Mouse (Mus musculus): ENCODE results near the gene Laptm5.

The Laptm5 gene

DNA sequence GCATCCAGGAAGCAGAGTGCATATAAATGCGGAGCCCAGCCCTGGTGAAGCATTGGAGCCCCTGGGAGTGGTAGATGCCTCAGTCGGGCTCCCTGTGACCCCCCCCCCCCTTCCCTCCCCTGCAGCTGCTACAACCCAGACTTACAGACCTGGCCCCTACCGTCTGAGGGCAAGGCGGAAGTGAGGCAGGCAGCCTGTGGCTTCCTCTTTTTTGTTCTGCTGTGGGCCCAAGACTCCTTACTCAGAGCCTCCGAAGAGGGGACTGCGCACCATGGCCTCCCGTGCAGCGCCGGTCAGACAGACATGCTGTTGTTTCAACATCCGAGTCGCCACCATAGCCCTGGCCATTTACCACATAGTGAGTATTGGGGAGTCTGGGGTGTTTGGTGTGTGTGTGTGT is at the start of gene Laptm5:
Laptm5 (plus strand) TSS at position 49 of the 400 bp plus-strand sequence.
- DNase-seq = peak; percentile 15

DNA sequence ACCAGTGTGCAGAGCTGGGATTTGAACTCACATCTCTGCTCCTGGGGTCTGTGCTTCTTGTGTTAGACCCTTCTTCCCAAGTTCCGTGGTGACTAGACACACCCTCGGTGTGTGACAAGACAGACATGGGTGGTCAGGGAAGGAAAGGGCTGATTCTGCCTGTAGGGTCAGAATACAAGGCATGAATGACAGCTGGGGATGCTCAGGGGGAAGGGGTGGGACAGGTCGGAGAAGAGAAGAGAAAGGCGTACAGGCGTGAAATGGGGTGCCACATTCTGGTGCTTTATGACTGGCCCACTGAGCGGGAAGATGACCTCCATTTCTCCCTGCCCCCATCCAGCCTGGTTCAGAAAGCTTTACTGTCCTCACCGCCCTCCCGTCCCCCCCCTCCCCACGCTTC is 47.5 kb upstream of the Laptm5 start:
- DNase-seq = no peak

DNA sequence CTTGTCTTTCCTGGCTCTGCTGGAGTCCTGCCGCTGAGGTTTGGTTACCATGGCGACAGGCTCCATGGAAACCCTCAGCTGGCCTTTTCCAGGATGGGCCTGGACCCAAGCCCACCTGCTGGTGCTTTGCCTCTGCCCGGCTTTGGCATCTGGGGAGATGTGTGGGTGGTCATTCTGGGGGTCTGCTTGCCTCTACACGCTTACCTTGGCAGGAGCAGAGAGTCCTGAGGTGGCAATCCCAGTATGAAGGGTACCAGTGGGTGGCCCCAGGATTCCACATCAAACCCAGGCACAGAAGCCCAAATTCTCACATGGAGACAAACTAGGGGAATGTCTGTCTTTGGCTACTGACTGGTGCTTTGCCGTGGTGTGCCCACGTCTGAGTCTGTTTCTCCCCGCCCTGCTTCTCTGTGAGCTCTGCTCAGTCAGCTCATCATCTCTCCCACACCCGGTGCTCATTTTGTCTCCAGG is 47.0 kb upstream of the Laptm5 start:
- DNase-seq = no peak

DNA sequence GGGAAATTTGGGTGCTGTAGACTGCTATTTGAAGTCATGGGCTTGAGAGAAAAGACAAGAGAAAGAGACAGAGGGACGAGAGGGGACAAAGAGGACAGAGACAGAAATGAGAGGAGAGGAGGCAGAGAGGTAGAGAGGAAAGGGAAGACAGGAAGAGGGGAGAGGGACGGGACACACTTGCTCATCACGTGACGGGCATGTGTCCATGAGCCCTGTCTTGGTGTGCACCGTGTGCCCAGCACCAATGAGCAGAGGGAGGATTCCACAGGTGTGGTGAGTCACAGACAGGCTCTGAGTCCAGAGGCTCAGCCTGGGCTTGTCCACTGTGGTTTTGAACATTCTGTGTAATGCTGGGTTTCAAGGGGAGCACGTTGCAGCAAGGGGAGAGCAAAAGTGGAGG is 45.0 kb upstream of the Laptm5 start:
- no peak for DNase-seq

DNA sequence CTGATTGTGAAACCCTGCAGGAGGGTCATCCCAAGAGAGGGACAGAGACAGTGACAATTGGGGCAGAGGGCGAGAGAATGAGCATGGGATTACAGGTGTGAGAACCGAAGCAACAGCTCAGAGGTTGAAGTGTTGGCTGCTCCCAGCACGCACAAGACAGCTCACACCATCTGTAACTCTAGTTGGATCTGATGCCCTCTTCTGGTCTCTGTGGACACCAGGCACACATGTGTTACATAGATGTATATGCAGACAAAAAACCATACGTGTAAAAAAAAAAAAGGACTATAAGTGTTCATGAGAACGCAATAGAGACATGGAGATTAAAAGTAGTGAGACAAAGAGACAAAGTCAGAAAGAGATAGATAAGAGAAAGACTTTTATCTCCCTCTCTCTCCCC is 44.1 kb upstream of the Laptm5 start:
- no peak for DNase-seq

- no peak for DNase-seq
Measured at GRCm38 (mm10) chr4:130872414-130872813, 40.5 kb upstream of the Laptm5 start.

GRCm38 (mm10) chr4:130873440-130873839 is 39.5 kb upstream of the Laptm5 start:
- no peak for DNase-seq

DNA sequence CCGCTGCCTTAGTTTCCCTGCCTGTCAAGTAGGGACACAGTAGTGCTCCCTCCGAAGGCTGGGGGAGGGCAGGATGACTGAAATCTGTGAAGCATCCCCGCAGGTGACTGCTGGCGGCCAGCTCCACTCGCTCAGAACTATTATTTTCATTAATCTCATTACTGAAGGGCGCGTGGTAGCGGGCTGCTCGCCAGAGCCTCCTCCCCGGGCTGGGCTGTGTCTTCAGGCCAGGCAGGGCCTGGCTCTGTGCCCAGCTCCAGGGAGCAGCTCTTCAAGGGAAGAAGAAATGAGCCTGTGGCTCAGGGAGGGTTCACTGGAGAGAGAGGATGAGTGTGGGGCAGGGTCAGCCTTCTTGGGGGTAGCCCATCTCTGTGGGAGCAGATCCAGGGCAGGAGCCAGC is 38.3 kb upstream of the Laptm5 start:
- DNase-seq = peak; percentile 45

DNA sequence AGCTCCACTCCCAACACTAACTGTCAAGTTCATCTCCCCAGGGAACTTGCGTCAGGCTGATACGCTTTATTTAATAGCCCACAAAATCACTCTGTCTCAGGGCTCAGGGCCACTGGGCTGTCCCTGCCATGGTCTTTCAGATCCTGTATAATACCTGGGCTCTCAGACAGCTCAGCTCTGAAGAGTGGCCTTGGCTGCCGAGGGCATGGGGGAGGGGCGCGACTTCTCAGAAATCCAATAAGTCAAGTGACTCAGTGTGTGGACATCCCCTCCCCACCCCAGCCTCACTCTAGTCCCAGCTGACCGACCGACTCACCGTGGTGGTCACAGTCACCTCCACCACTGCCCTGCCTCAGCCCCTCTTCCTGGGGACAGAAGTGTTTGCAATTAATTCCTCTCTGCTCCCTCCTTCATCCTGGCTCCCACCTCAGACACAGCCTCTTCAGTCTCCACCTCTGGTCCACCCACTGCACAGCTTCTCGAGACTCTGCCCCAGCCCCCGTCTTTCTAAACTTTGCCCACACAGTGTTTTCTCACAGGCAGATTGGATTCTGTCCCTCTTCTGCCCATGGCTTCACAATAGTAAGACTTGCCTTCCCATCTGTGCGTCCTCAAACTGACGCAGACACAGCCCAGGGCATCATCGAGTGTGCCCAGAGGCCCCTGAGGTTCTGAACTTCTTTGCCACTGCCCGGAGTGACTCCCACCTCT is 36.8 kb upstream of the Laptm5 start:
- no peak for DNase-seq

- peak; percentile 86 for DNase-seq
Measured at GRCm38 (mm10) chr4:130878273-130879047, 34.5 kb upstream of the Laptm5 start.

- no peak for DNase-seq
Measured at GRCm38 (mm10) chr4:130879048-130879384, 33.9 kb upstream of the Laptm5 start.

GRCm38 (mm10) chr4:130881336-130881735 is 31.6 kb upstream of the Laptm5 start:
- no peak for DNase-seq

DNA sequence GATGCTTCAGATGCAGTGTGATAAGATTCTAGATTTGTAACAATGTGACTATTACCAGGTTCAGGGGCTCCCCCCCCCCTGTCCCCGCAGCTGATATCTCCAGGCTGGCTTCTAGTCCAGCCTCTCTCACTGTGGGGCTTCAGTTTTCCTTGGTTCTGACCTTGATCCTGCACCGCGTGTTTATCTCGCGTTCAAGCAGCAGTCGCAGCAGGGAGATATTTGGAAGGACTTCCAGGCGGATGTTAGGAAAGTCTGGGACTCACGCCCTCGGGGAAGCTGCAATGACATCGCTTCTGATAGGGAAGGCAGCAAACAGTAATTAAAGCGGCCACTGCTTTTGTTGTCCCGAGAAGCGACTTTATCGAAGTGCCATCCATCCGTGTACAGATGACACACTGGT is 30.2 kb upstream of the Laptm5 start:
- DNase-seq = no peak

DNA sequence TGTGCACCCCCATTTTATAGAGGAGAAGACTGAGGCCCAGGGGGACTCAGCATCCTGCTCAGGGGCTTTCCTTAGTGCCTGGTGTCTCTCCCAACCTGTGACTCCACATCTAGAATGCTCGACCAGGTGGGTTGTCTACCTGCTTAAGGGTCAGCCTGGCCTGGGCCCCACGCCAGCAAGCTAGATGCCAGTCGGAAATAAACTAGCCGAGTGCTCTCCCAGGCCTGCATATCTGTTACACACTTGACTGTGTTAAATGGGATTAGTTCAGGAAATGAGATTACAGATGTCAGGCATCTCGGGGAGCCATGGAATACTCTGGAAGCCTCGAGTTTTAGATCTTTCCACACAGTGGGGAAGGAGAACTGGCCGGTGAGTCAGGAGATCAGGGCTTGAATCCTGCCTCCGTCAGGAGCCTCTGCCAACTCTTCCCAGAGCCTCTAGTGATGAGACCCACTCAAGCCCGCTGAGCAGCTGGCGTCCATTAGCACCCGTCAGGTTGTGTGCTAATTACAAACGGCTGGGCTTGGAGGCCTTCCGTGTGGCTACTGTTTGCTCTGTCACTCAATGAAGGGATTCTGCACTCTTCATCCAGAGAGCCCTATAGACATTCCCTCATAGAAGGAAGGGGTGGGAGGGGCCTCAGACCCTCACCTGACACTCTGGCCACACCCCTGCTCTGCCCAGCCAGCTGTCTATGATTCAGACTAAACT is 28.9 kb upstream of the Laptm5 start:
- no peak for DNase-seq

- no peak for DNase-seq
Measured at GRCm38 (mm10) chr4:130887148-130887745, 25.7 kb upstream of the Laptm5 start.

DNA sequence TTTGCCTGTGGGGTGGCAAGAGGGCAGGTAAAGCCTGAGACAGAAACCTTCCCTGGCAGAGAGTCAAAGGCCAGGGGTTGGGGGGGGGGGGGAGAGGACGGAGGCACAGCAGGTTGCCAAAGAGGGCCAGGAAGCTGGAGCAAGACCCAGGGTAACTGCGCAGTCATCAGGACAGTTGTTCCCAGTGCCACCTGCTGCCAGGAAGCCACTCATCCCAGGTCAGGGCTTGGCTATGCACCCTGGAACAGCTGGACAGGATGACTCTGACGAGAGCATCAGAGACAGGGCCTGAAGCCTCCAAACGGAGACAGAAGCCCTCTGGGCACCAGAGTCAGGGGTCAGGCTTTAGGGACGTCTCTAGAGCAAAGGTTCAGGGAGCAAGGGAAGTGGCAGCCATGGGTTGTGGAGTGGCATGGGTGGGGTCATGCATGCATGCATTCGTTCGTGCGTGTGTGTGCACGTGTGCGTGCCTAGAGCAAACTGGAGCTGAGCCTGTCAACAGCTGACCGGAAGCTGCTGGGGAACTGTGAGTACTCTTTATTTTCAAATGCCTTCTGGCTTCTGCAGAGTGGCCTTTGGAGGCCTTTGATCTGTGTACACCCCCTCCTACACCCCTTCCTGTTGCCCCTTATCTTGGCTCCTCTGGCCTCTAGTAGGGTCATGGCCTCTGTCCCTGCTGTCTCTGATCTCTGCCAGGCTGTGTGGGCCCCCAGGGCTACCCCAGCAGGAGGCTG is 23.0 kb upstream of the Laptm5 start:
- peak; percentile 49 for DNase-seq

GRCm38 (mm10) chr4:130890511-130890840 is 22.4 kb upstream of the Laptm5 start:
- peak; percentile 30 for DNase-seq

DNA sequence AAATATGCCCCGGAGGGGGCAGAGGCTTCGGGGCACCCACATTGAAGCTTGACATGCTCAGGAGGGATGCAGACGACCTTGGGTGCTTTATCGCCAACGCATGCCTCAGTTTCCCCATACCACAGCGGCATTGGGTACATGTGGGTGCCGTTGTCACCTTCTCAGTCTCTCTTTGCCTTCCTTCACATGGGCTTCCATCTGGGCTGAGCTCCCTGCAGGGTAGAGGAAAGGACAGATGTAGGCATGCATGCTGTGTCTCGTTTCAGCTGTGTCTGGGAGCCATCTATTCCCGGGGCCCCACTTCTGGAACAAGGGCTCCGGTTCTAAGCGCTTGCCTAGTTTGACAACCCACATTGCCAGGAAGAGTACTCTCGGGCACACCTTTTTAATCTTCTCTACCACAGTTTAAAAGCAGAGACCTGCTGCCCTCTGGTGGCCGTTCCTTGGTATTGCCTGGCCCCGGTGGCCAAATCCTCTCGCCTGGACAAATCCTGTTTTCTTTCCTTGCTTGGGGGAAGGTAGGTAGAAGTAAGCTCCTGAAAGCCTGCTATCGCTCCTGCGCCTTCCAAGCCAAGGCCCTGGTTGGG is 20.8 kb upstream of the Laptm5 start:
- peak; percentile 75 for DNase-seq

- DNase-seq = no peak
Measured at GRCm38 (mm10) chr4:130893688-130894087, 19.2 kb upstream of the Laptm5 start.

DNA sequence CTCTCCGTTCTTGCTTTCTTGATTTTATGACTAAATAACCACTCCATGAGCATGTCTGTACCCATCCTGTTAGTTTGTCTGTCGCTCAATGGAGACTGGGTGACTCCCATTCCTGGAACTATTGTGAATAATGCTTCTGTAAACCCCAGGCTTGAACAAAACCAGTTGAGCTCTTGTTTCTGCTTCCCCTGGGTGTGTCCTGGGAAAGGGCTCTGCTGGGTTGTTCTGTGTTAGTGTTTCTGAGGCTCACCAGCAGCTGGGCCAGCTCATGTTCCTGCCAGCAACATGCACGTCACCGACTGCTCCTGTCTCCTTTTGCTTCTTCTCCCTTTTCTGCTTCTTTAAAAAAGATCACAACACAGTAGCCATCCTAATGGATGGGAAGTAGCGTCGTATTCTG is 17.2 kb upstream of the Laptm5 start:
- DNase-seq = no peak

- DNase-seq = peak; percentile 36
Measured at GRCm38 (mm10) chr4:130896372-130896771, 16.6 kb upstream of the Laptm5 start.

GRCm38 (mm10) chr4:130899383-130899781 is 13.5 kb upstream of the Laptm5 start:
- no peak for DNase-seq

Measured in kidney, adult 9 months (tissue).